Mouse (Mus musculus) heart, postnatal 10 days (tissue): ENCODE measurements around the gene Uba6. TPM values are rescaled to one million over a fixed set of nuclear protein-coding genes. Genes with fewer than 3 reads are reported as not detected.

Source experiments
- DNase-seq, 2 experiments: peaks; one replicate each; pipeline ENCODE4 v3.0.0; 2021
- intact Hi-C: fragments of 180-260 bp; cut with DNase I; formaldehyde crosslinking; loops from one replicate; pipeline ENCODE4 v1.15.1; 2025
- total RNA-seq, 2 experiments: library from RNA; stranded (reverse); gene quantifications; 2 replicates each; pipeline ENCODE4 v1.2.3; 2021

The Uba6 gene
- total RNA-seq, 2 experiments from 2014 or later: 6.5 to 8.7 TPM

GRCm38 (mm10) chr5:86078720-86079334 is 93.8 kb downstream of the Uba6 start:
- intact Hi-C loops: no loop called here
- no peak for DNase-seq

DNA sequence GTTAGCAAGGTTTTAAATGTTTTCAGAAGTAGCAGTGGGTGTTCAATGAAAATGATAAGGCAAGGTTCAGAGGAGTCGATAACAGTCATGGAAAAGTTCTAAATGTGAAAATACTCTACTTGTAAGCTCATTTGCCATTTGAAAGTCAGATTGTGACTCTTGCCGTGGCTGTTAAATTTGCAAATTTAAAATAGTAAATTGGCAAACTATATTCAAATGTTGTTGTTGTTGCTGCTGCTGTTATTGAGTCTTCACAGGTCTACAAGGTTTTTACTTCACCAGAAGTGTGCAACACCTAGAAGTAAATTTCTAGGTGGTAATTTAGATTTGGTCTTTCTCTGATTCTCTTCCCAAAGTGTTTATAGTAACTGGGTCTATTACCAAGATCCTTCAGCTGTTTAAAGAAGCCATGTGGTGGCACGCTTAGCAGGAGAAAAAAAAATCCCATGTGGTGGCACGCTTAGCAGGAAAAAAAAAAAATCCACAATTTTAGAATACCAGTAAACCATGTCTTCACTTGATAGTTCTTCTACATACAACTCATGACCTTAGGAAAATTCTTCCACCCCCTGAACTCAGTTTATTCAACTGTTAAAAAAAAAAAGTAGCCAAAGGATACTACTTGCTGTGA is 99.7 kb downstream of the Uba6 start:
- DNase-seq: no peak
- intact Hi-C loops: no loop called here

DNA sequence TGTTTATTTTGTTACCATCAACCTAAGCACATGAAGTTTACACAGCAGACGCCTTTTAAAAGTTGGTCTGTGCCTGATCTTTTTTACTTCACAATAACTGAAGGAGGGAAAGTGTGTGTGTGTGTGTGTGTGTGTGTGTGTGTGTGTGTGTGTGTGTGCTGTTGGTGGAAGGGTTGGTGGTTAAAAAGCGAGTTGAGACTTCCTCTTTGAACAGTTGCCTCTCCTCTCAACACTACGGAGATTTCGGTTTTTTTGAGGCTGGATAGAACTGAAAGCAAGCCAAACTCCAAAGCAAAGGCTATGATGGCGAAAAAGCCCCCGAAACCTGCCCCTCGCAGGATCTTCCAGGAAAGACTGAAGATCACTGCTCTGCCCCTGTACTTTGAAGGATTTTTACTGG is 101.1 kb downstream of the Uba6 start, which contains the start of gene Stap1:
Gene Stap1, plus strand, starts transcription at position 209 of the 400 bp plus-strand sequence.
- intact Hi-C loops: no loop called here
- peak in 1 of 2 experiments; percentile 16 for DNase-seq

- intact Hi-C loops: loop anchor here (5.0 to 10.0 kb wide), 2 partner anchors 63 to 736 kb away; partner anchors contain the start of gene Ythdc1
- DNase-seq: no peak
These were observed 103.5 kb downstream of the Uba6 start for GRCm38 (mm10) chr5:86069121-86069520.

GRCm38 (mm10) chr5:86068451-86068850 is 104.2 kb downstream of the Uba6 start:
- no peak for DNase-seq
- intact Hi-C loops: loop anchor here (5.0 to 10.0 kb wide), 2 partner anchors 64 to 736 kb away; partner anchors contain the start of gene Ythdc1

GRCm38 (mm10) chr5:86066551-86066929 is 106.1 kb downstream of the Uba6 start:
- DNase-seq: peak; percentile 92 to 93
- intact Hi-C loops: loop anchor here (2.0 to 10.0 kb wide), 3 partner anchors 66 to 738 kb away; partner anchors contain the start of gene Ythdc1

DNA sequence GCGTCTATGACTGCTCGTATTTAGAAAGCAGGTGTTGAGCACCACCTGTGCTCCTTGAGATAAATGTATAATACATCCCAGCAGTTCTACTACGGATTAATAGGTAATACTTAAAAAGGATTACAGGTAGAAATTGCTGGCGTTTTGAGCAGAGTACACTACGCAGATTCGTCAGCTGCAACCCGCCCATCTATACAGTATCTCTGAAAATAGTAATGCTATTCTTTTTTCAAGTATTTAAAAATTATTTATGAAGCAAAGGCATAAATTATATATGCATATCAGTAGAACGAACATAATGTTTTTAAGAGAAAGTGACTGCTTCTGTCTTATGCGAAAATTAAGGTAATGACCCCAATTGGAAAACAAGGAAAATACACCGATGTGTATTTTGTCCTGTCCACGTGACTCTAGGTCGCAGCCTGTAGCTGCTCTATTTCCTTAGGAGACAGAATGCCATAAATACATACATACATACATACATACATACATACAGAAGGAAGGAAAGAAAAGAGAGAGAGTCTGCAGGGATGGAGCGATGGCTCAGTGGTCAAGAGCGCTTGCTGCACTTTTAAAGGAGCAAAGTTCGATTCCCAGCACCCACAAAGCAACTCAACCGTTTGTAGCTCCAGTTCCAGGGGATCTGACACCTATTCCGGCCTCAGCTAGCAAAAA is 106.6 kb downstream of the Uba6 start:
- no peak for DNase-seq
- intact Hi-C loops: loop anchor here (2.0 to 10.0 kb wide), 4 partner anchors 66 to 739 kb away; partner anchors contain the start of genes Uba6 and Ythdc1

GRCm38 (mm10) chr5:86065101-86065875 is 107.3 kb downstream of the Uba6 start, which contains the start of gene Cenpc1:
Gene Cenpc1, minus strand, starts transcription at chr5:86065583.
- DNase-seq: peak; percentile 98
- intact Hi-C loops: loop anchor here (2.0 to 10.0 kb wide), 3 partner anchors 67 to 740 kb away; partner anchors contain the start of genes Uba6 and Ythdc1

DNA sequence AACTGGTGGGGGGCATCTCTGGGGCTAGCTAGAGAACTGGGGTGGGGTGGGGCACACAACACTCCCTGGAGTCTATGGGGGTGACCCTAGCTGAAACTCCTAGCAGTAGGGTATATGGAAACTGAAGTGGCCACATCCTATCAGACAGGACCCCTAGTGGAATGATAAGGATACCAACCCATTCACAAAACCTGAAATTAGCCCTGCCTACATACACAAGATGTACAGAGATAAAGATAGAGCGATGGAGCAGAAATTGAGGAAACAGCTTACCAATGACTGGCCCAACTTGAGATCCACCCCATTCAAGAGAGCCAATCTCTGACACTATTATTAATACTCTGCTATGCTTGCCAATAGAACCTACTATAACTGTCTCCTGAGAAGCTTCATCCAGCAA is 109.1 kb downstream of the Uba6 start:
- no peak for DNase-seq
- intact Hi-C loops: loop anchor here (10.0 kb wide), 1 partner anchor 741 kb away; the partner anchor contains the start of gene Ythdc1

Other genes starting within 250 kb of the Uba6 start
- 10 to 100 TPM; 10.9 to 11.3 TPM for gene Cenpc1, start 107.2 kb downstream of the Uba6 start, total RNA-seq
- under 1 TPM in 1 of 2 experiments, not detected in 1; 0.43 TPM for gene Stap1, start 101.1 kb downstream of the Uba6 start, total RNA-seq
- under 1 TPM in 1 of 2 experiments, not detected in 1; 0.24 TPM for gene Gnrhr, start 25.1 kb upstream of the Uba6 start, total RNA-seq
- gene Tmprss11c, start 116.5 kb upstream of the Uba6 start, total RNA-seq: not detected
- not detected for gene Tmprss11d, start 200.6 kb upstream of the Uba6 start, total RNA-seq